Mouse (Mus musculus) CH12.LX (cell line): ENCODE measurements at regions not wholly inside any gene's neighbourhood (a gene's known extent, or its start where the extent isn't known, plus 50 kb on each side); places are given as distances from the start of the nearest gene placed in this dataset.

ENCODE experiments used
- DNase-seq: peaks from one replicate; pipeline ENCODE4 v3.0.0-alpha.2; 2013; ENCODE audit errors: extremely low read depth
- H3K27ac ChIP-seq: 2 replicates; pipeline ENCODE4 v1.5.1; 2012; ENCODE audit warnings: low read depth, mild to moderate bottlenecking, control low read depth, moderate library complexity; ENCODE audit not compliant: insufficient read depth
- H3K27me3 ChIP-seq: replicated peaks from 2 replicates; pipeline ENCODE3; 2012; ENCODE audit warnings: inconsistent platforms
- H3K36me3 ChIP-seq, 2 experiments: replicated peaks in 1 of 2; 2 replicates each; pipeline versions ENCODE3 to v1.6.1; 2012; ENCODE audit warnings: inconsistent platforms in 1 of 2, low read length in 1 of 2, mild to moderate bottlenecking in 1 of 2, mixed read lengths in 1 of 2, moderate library complexity in 1 of 2; ENCODE audit not compliant: control insufficient read depth in 1 of 2, insufficient read depth in 1 of 2
- H3K4me1 ChIP-seq, 2 experiments: 2 replicates each; pipeline ENCODE4 v1.6.1; 2012; ENCODE audit warnings: inconsistent platforms in 1 of 2, moderate library complexity in 1 of 2; ENCODE audit not compliant: insufficient read depth in 2 of 2, control insufficient read depth in 1 of 2
- H3K4me2 ChIP-seq: 2 replicates; pipeline ENCODE4 v1.6.1; 2012; ENCODE audit warnings: low read depth, mild to moderate bottlenecking, control low read depth; ENCODE audit not compliant: poor library complexity, insufficient read depth, severe bottlenecking
- H3K4me3 ChIP-seq, 3 experiments: fragments of 150-350 bp in 1 of 3; sonication (generic) in 1 of 3; replicated peaks in 1 of 3; 2 replicates each; pipeline versions ENCODE3 to v1.5.1; 2011 to 2012; ENCODE audit warnings: low read depth in 2 of 3, low read length in 2 of 3, mild to moderate bottlenecking in 2 of 3, moderate library complexity in 2 of 3, control low read depth in 1 of 3, improper control_type of control experiment in 1 of 3, inconsistent platforms in 1 of 3, mixed read lengths in 1 of 3; ENCODE audit not compliant: poor library complexity in 1 of 3
- H3K79me2 ChIP-seq: replicated peaks from 2 replicates; pipeline ENCODE4 v1.6.1; 2012; ENCODE audit warnings: mild to moderate bottlenecking, moderate library complexity; ENCODE audit not compliant: control insufficient read depth, poor library complexity, insufficient read depth, severe bottlenecking; ENCODE audit errors: extremely low read depth
- H3K9ac ChIP-seq: 2 replicates; pipeline ENCODE4 v1.6.1; 2012; ENCODE audit warnings: low read depth, mild to moderate bottlenecking, control low read depth, moderate library complexity; ENCODE audit not compliant: insufficient read depth
- H3K9me3 ChIP-seq: replicated peaks from 2 replicates; pipeline ENCODE3; 2012; ENCODE audit warnings: low read length, inconsistent platforms, mixed read lengths
- CHD1 ChIP-seq: IDR thresholded peaks from 2 replicates; pipeline ENCODE4 v1.6.1; 2012; ENCODE audit warnings: low read depth, low read length, improper control_type of control experiment, inconsistent platforms
- ELF1 ChIP-seq: IDR thresholded peaks from 2 replicates; pipeline ENCODE4 v1.6.1; 2014; ENCODE audit warnings: low read depth, mild to moderate bottlenecking, inconsistent platforms, low read length, improper control_type of control experiment
- ETS1 ChIP-seq: conservative IDR thresholded peaks from 2 replicates; pipeline ENCODE4 v1.6.1; 2012; ENCODE audit warnings: low read depth, mild to moderate bottlenecking, inconsistent platforms, low read length, improper control_type of control experiment, moderate library complexity
- HCFC1 ChIP-seq: IDR thresholded peaks from 2 replicates; pipeline ENCODE4 v1.6.1; 2012; ENCODE audit warnings: low read depth, mild to moderate bottlenecking, inconsistent platforms, low read length, improper control_type of control experiment
- IRF4 ChIP-seq: IDR thresholded peaks from 2 replicates; pipeline ENCODE4 v1.6.1; 2014; ENCODE audit warnings: low read depth, mild to moderate bottlenecking, inconsistent platforms, low read length, improper control_type of control experiment
- JUN ChIP-seq: IDR thresholded peaks from 2 replicates; pipeline ENCODE4 v1.6.1; 2011; ENCODE audit warnings: low read depth, mild to moderate bottlenecking, low read length, improper control_type of control experiment, moderate library complexity; ENCODE audit not compliant: insufficient read depth
- JUND ChIP-seq: conservative IDR thresholded peaks from 2 replicates; pipeline ENCODE4 v1.6.1; 2011; ENCODE audit warnings: low read depth, low read length, improper control_type of control experiment
- KAT2A ChIP-seq: IDR thresholded peaks from 2 replicates; pipeline ENCODE4 v1.6.1; 2012; ENCODE audit warnings: low read length, improper control_type of control experiment, inconsistent platforms; ENCODE audit not compliant: insufficient replicate concordance
- MAX ChIP-seq: IDR thresholded peaks from 2 replicates; pipeline ENCODE4 v1.6.1; 2011; ENCODE audit warnings: low read length, improper control_type of control experiment
- MEF2A ChIP-seq: IDR thresholded peaks from 2 replicates; pipeline ENCODE4 v1.6.1; 2014; ENCODE audit warnings: low read depth, mild to moderate bottlenecking, inconsistent platforms, low read length, improper control_type of control experiment, borderline replicate concordance
- MXI1 ChIP-seq: IDR thresholded peaks from 2 replicates; pipeline ENCODE4 v1.6.1; 2011; ENCODE audit warnings: mild to moderate bottlenecking, low read depth, low read length, improper control_type of control experiment
- POLR2AphosphoS2 ChIP-seq: IDR thresholded peaks from 2 replicates; pipeline ENCODE4 v1.6.1; 2011; ENCODE audit warnings: low read depth, low read length, improper control_type of control experiment
- RCOR1 ChIP-seq: conservative IDR thresholded peaks from 2 replicates; pipeline ENCODE4 v1.6.1; 2012; ENCODE audit warnings: low read depth, mild to moderate bottlenecking, inconsistent platforms, low read length, improper control_type of control experiment
- TBP ChIP-seq: conservative IDR thresholded peaks from 2 replicates; pipeline ENCODE4 v1.6.1; 2011; ENCODE audit warnings: low read depth, low read length, improper control_type of control experiment
- TCF12 ChIP-seq: IDR thresholded peaks from 2 replicates; pipeline ENCODE4 v1.6.1; 2014; ENCODE audit warnings: low read depth, mild to moderate bottlenecking, inconsistent platforms, low read length, improper control_type of control experiment
- USF2 ChIP-seq: conservative IDR thresholded peaks from 2 replicates; pipeline ENCODE4 v1.6.1; 2011; ENCODE audit warnings: low read depth, low read length, improper control_type of control experiment
- ZKSCAN1 ChIP-seq: IDR thresholded peaks from 2 replicates; pipeline ENCODE4 v1.6.1; 2012; ENCODE audit warnings: low read depth, inconsistent platforms, low read length, improper control_type of control experiment, borderline replicate concordance
- ZNF384 ChIP-seq: IDR thresholded peaks from 2 replicates; pipeline ENCODE4 v1.6.1; 2012; ENCODE audit warnings: low read depth, low read length, improper control_type of control experiment, inconsistent platforms
- dilution Hi-C: fragments of 300-500 bp; cut with MboI; formaldehyde crosslinking; loops from 2 replicates; pipeline ENCODE4 v1.14.3; 2020; ENCODE audit warnings: low sequenced_read_pairs; ENCODE audit not compliant: extremely low pct_unique_long_range_greater_than_20kb, extremely low pct_ligation_motif_present
- in situ Hi-C: fragments of 300-500 bp; cut with MboI; formaldehyde crosslinking; loops from 3 replicates; pipeline ENCODE4 v1.14.3; 2019; ENCODE audit warnings: low sequenced_read_pairs, low pct_ligation_motif_present, low pct_unique_long_range_greater_than_20kb, mixed read lengths

GRCm38 (mm10) chr13:78323183-78323582 lies 123.6 kb upstream of the Nr2f1 start:
- Histone ChIP-seq H3K79me2 (no peaks in the 10 kb centered on the region), H3K9ac (no peak overlapping the region), H3K4me2 (no peak overlapping the region), H3K27me3 (no peaks in the 10 kb centered on the region), H3K36me3 (no peaks in the 10 kb centered on the region), H3K9me3 (peaks cover 4% of the 10 kb centered on the region), H3K27ac (no peak overlapping the region), H3K4me1 (no peaks in the 10 kb centered on the region), H3K4me3 (no peak overlapping the region)
- no peak for TF ChIP-seq JUND
- TF ChIP-seq HCFC1, result no peak
- no peak for TF ChIP-seq ZKSCAN1
- TF ChIP-seq IRF4, result no peak
- TF ChIP-seq ELF1, result no peak
- TF ChIP-seq POLR2AphosphoS2, result no peak
- TF ChIP-seq KAT2A, result no peak
- TF ChIP-seq MXI1, result no peak
- TF ChIP-seq MAX, result no peak
- TF ChIP-seq ETS1, result no peak
- TF ChIP-seq MEF2A, result no peak
- TF ChIP-seq JUN, result no peak
- TF ChIP-seq TBP, result no peak
- TF ChIP-seq USF2, result no peak
- no peak for TF ChIP-seq CHD1
- TF ChIP-seq TCF12, result no peak
- no peak for TF ChIP-seq ZNF384
- dilution Hi-C loops, result no loop called here
- DNase-seq, result no peak
- in situ Hi-C loops, result no loop called here

GRCm38 (mm10) chr13:78318434-78318833 lies 118.9 kb upstream of the Nr2f1 start:
- no peak overlapping the region for H3K27ac ChIP-seq
- H3K4me1 ChIP-seq, result no peaks in the 10 kb centered on the region
- H3K79me2 ChIP-seq, result no peaks in the 10 kb centered on the region
- TF ChIP-seq KAT2A (no peak), MXI1 (no peak), IRF4 (no peak), RCOR1 (no peak)
- no peak overlapping the region for H3K4me3 ChIP-seq
- in situ Hi-C loops (no loop called here), dilution Hi-C loops (no loop called here)
- H3K36me3 ChIP-seq, result no peaks in the 10 kb centered on the region
- H3K4me2 ChIP-seq, result no peak overlapping the region
- no peaks in the 10 kb centered on the region for H3K27me3 ChIP-seq
- H3K9ac ChIP-seq, result no peak overlapping the region
- DNase-seq, result no peak
- H3K9me3 ChIP-seq, result peaks cover 4% of the 10 kb centered on the region
